Mouse (Mus musculus) activated CD4-positive, CD25-positive, alpha-beta regulatory T cell, adult 4 months (primary cell): ENCODE measurements around the gene Mfsd5. TPM values are rescaled to one million over a fixed set of nuclear protein-coding genes. Genes with fewer than 3 reads are reported as not detected.
A peak's percentile ranks its signal among the peaks of the same experiment; 100 is the strongest.

Experiments
- ATAC-seq: one replicate; pipeline ENCODE4 v1.8.0; 2017
- polyA plus RNA-seq, 2 experiments: library from polyadenylated mRNA; unstranded; fragments of 100-300 nt; shearing (Covaris generic); gene quantifications; one replicate each; pipeline ENCODE4 v1.2.1; 2017

Mfsd5 gene
- polyA plus RNA-seq, 2 experiments from 2014 or later, result 36.7 to 40.7 TPM

DNA sequence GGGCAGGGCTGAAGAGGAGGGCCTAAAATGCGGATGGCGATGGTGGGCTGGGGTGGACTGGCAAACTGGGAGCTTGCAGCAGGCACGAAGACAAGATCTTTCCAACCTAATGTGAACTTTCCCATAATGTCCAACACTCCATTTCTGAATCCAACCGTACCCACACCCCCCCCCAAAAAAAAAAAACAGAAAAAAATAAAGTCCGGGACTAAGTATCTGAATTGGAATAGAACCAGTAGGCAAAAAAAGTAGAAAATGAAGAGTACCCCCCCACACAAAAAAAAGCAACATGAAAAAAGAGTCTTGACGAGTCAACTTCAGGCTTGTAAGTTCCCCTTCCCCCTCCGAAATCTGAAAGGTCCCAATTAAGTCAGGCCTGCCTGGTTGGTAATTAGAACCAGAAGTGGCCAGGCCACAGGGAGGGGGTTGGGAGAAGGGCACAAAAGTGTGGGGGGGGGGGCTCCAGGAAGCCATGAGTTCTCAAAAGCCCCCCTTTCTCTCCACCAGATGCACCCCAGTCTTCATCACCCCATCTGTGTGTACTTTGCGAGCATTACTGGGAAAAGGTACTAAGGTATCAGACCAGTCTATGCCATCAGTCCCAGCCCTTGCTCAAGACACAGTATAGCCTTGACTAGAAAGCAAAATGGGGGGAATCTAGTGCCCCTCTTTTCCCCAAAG, 31.0 kb upstream of the Mfsd5 start:
- no peak for ATAC-seq

DNA sequence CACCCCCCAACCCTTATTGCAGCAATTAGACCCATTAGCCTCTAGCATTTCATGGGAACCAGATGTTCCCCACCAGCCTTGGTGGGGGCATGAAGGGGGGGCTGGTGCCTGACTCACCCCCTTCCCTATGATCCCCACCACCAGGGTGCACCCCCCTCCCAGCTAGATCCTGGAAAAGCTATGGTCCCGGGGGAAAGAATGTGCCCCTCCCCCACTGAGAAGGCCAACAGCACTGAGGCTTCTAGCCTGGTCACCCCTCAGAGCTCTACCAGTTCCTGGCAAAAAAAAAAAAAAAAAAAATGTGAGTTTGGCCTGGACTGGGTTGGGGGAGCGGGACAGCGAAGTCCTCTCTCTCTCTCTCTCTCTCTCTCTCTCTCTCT, 30.5 kb upstream of the Mfsd5 start:
- ATAC-seq, result no peak

DNA sequence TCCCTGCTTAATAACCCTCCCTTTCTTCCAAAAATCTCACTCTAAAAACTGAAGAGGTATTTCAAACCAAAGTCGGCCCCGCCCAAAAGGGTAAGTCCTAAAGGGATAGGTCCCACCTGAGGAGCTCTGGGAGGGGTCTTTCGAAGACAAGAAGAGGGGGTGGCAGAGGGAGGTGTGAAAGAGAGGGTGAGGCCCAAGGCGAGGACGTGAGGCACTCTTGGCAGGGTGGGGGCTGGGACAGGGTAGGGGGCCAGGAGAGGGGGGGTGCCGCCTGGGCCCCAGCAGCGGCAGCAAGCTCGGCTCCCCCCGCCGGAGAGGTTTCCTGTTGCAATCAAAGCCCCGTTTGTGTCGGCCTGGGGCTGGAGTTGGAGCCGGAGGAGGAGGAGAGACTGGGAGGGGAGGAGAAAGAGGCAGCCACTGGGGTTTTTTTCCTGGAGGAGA, 30.0 kb upstream of the Mfsd5 start:
- no peak for ATAC-seq

DNA sequence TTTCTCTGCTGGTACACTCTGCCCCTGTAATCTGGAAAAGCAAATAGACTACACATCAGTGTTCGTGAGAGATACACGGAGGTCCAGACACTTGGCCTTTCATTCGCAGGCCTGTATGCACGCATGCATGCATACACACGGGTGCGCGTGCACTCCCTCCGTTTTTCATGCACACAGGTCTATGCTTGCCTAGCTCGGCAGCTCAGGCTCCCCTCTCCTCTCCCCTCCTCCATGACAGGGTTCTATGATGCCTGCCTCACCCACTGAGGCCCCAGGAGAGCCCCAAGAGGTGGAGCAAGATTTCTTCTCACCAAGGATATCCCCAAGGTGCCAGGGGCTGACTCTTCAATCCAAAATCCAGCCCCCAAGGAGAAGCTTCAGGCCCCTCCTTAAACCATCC, 29.3 kb upstream of the Mfsd5 start:
- no peak for ATAC-seq

DNA sequence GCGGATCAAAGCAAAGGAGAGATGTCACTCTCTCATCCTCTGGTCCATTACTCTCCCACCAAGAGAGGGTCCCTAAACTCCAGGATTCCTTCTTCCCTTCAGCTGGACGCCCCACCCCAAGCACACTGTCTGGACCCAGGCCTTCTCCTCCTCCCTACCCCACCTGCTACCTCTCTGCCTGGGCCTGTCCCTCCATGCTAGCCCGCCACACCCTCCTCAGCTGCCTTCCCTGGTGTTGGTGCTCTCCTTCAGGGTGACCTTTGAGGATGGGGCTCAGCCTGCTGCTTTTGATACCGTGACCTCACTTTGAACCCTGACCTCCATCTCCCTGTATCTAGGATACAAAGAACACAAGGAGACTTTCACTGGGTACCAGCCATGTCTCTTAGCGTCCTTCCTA, 28.7 kb upstream of the Mfsd5 start:
- ATAC-seq, result no peak

DNA sequence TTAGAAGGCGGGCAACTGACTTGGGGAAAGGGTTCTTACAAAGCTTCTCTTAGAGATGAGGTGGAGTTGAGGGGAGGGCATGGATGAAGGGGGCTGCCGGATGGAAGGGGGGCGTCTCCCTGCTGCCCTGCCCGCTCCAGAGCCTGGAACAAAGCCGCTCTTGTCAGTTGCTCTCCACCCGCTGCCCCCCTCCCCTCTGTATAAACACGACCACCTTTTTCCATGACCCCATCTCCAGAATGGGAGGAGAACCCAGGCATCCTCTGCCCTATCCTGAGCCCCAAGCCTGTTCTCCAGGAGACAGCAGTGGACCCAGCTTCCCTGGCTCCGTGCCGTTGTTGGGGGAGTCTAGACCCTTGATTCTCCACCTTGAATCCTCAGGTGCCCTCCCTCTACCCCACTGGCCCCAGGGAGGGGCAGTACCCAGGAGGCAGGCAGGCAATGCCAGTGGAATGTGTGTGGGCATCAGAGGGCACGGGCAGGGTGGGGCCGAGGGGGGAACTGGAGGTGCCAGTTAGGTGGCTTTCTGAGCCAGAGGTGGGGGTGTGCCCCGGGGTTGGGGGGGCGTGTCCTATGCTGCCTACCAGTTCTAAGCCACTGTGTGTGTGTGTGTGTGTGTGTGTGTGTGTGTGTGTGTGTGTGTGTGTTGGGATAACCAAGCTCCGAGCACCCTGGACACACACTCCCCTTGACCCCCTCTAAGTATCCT, 23.6 kb upstream of the Mfsd5 start:
- ATAC-seq, result no peak

DNA sequence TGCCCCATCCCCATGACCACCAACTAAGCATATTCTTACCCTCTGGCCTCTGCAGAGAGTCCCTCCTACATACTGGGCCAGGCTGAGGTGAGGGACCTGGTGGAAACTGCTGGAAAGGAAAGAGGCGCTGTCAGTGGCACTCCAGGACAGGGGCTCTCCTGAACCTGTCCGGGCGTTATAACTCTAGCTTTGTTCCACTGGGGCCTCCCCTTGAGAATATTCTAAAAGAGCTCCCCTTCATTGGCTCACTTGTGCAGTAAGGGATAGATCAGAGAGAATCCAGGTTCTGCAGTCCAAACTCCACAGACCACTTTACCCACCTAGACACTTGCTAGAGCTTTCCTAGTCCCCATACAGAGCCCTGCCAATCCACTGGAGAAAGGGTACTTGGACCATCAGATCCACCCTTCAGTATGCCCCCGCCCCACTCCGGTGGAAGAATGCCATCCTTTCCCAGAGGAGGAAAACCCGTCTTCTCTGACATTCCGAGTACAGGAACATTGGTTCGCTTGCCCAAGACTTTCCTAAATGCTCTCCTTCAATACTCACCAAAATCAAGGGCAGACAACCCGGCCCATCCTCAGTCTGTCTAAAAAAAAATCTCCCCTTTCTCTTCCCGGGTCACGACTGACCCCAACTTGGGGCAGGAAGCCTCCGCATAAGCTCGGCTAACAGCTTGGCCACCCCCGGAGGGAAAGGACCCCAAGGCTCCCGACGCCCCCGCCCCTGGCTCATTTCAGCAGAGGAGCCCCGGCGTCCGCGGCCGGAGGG, 22.6 kb upstream of the Mfsd5 start:
- peak; percentile 10 for ATAC-seq

DNA sequence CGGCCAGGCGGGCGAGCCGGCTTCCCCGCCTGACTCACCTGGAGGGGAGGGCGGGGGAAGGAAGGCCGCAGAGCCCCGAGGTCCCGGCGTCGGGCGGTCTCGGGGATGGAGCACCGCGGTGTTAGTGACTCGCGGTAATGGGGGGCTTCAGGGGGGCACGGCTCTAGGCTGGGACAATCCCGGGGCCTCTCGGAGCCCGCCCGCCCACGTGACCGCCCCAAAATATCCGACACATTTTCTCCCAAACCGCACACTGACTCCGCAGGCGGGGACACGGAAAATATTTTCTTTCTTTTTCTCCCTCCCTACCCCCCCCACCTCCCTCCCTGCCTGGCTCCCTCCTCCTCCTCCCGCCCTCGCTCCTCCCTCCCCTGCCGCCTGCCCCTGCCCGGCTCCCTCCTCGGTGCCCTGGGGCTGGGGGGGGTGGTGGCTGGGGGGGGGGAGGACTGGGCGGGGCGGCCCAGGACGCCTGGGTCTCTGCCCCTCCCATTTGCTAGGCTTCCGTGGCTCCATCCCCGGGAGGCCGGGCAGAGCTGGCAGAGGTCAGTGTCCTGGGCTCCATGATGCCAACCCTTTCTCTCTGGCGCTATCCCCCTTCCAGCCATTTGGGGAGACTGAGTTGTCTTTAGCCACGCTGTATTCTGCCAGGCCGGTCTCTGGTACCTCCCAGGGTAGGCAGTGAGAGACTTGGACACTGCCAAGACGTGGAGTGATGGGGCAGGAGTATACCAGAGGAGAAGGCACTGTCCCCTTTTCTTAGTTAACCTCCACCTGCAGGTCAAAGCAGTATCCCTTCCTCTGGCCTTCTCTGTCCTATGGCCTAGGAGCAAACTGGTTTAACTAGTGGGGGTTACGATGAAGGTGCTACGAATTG, 21.8 kb upstream of the Mfsd5 start, which contains the start of gene Rarg:
Rarg (minus strand) TSS at position 316 of the 874 bp plus-strand sequence.
- peak; percentile 47 for ATAC-seq

DNA sequence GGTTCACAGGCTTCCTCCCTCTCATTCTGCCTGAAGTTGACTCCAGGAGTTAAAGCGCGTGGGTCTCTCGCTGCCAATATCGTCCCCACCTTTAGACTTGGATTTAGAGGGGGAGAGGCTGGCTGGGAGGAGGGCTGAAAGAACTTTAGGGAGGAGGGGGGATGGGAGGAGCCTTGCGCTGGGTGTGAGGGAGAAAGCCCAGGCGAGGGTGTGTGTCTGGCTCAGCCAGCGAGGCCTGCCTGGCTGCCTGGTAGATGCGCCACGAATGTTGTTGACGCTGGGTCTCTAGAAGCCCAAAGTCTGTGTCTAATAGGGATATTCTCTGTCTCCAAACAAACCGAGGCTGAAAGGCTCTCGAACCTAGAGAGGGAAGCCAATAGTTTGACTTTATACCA, 21.2 kb upstream of the Mfsd5 start:
- no peak for ATAC-seq

DNA sequence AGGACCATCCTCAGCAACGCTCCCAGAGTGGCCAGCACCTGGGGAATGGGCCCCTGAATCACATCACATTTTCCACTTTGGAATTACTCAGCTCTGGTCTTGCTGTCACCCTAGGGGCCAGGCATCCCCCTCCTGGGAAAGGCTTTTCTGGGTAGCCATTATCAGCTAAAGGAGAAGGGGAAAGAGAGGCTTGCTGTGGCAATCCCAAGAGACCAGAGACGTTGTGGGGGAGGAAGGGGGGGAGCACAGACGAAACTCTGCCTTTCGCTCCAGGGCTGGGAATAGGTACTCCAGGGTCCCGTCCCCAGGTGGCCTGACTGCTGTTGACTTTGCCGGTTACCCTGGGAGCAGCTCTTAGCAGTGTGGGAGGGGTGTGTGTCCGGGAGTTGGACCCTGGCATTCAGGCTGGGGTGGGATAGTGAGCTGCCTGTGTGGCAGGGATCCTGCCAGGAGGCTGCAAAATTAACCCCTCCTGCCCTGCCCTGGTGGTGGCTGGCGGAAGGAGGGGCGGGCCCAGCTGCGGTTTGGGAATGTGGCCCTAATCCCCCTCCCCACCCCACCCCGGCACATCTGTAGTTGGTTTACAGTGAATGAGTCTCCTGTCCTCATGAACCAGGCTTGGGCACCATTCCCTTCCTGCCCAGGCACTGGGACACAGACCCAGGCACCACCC, 20.5 kb upstream of the Mfsd5 start:
- no peak for ATAC-seq

DNA sequence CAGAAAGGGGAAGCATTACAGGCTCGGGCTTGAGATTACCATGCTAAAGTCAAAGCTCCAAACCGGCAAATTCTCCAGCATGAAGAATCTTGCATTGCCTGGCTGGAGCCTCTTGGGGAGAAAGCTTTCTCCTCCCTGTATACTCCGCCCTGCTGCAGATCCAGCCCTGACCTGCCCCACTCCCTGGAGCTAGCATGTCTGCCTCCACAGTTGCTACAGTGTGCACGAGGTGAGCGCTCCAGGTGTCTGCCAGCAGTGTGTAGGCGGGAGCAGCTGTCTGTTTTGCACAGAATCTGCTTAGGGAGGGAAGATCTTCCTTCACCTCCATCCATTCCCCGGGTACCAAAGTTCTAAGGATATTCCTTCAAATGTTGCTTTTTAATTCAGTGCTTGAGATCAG, 16.7 kb upstream of the Mfsd5 start:
- no peak for ATAC-seq

DNA sequence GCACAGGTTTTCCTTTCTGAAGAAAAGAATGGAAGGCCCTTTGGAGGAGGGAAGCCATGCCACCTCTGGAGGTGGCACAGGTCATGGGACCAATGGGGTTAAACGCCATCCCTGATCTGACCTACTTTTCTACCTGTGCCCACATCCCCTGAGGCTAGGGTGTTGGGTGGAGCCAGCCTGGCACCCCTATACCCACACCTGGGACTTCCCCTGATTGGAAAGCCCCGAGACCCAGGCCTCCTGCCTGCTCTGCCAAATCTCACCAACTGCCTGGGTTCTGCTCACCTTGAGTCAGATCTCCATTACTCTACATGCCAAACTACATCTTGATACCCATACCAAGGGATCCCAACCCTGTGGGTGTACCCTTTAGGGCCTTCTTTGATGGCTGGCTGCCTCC, 16.2 kb upstream of the Mfsd5 start:
- ATAC-seq, result peak; percentile 97

DNA sequence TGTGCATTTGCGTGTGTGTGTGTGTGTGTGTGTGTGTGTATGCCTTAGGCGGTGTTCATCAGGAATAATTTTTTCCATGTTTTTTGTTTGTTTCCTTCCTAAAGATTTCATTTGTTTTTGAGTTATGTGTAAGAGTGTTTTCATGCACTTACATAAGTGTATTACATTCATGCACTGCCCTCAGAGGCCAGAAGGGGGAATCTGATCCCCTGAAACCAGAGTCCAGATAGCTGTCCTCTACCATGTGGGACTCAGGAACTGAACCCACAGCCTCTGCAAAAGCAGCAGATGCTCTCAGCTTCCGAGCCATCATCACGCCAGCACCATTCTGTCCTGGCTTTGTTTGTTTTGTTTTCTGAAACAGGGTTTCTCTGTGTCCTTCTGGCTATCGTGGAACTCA, 13.7 kb upstream of the Mfsd5 start:
- no peak for ATAC-seq

DNA sequence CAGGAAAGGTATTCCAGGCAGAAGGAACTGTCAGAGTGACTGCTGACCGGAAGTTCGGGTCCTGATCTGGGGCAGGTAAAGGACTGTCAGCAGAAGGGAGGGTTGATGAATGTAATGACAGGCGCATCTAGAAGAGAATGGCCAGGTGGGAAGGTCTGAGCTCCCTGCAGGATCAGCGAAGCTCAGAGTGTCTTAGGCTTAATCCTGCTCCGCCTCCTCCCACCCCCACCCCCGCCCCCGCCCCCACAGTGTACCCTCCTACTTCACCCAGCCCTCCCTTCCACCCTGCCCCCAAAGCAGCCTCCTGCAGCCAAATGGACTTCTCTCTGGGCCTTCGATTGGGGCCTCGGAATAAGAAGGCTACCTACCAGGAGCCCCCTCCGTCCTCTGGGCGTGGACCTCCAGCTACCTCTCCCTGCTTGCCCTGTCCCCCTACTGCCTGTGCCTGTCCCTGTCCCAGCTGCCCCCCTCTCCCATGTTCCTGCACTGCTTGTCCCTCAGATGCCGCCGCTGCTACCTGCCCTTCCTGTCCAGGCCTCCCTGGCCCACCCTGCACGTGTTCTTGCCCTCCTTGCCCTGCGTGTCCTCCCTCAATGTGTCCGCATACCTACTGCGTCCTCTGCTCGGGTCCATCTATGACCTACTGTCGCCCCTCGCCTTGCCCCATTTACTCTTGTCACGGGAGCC, 8.8 kb upstream of the Mfsd5 start, which contains the start of gene Gm9918:
Gm9918 (plus strand) TSS at position 290 of the 687 bp plus-strand sequence.
- ATAC-seq, result no peak

DNA sequence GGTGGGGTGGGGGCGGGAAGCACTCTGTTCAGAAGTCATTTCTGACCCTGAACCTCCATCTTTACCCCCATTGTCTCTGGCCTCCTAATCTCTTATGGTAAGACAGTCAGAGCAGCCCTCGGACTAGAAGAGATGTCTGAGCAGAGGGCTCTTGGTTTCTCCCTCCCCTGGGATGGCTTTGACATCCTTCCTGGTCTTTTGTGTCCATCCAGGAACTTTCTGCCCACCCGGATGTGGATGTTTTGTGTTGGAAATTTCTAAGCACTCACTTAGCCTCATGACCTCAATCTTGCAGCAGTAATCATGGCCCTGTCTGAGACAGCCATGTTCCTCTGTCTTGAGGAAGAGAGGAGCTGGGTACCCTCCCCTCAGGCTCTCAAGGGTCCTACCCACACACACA, 7.8 kb upstream of the Mfsd5 start:
- ATAC-seq, result no peak

DNA sequence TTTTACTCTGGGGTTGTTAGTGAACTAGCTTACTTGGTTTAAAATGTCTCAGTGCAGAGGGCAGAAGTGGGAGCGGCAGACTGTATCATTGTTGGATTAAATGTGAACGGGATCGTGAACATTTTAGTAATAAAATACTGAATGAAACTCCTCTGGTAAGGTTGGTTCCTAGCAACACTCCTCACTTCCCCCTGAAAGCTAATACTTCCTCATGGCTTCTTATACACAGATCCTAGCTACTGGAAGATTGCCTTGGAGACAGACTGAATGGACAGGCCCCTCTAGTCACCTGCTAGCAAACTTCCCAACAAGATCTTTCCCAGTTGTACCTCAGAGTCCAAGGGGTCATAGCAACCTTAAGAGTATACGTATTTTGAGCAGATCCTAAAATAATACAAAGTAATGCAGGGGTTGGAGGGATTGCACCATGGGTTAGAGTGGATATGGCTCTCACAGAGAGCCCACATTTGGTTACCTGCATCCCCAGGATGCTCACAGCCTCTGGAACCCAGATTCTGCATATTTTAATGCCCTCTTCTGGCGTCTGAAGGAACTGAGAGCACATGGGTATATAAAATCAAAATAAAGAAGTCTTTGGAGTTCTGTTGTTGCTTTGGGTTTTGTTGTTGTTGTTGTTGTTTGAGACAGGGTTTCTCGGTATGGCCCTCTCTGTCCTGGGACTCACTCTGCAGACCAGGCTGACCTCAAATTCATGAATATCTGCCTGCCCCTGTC, 5.1 kb upstream of the Mfsd5 start:
- ATAC-seq, result no peak

DNA sequence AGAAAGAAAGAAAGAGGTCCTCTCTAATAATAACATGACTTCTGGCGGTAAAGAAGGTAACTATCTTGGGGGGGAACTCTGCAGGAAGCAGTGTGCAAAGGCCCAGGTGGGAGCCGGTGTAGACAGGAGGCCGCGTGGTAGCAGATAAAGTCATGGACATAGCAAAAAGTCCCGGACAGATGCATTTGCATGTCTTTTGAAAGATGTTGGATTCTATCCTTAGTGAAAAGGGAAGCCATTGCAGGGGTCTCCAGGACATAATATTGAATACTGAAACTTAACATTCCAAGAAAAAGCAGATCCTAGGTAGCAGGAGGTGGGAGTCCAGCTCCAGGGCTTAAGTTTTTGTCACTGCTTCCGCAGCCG, 545 bp upstream of the Mfsd5 start:
- no peak for ATAC-seq

DNA sequence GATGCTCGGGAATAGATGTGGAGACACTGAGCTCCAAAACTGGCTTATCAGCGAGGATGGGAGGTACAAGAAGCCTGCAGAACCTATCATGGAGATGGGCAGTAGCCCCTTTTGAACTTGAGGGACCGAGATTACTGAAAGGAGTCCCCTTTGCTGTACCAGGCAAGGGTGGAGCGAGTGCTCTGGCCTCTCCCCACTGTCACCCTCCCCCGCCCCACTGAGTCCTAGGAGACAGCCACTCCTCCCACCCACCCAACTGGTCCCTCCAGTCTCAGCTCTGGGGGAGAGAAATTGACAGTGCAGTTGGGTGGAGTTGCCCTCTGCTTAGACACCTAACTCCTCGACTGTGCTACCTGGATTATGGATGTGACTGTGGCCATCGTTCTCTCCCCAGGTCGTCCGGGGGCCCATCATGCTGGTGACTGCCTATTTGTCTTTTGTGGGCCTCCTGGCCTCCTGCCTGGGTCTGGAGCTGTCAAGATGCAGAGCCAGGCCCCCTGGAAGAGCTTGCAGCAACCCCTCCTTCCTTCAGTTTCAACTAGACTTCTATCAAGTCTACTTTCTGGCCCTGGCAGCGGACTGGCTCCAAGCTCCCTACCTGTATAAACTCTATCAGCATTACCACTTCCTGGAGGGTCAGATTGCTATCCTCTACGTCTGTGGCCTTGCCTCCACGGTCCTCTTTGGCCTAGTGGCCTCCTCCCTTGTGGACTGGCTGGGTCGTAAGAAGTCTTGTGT, 698 bp downstream of the Mfsd5 start:
- no peak for ATAC-seq

DNA sequence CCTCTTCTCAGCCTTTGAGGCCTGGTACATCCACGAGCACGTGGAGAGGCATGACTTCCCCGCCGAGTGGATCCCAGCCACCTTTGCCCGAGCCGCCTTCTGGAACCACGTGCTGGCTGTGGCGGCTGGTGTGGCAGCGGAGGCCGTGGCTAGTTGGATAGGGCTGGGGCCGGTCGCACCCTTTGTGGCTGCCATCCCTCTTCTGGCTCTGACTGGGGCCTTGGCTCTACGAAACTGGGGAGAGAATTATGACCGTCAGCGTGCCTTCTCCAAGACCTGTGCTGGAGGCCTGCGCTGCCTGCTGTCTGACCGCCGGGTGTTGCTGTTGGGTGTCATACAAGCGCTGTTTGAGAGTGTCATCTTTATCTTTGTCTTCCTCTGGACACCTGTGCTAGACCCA, 1.4 kb downstream of the Mfsd5 start:
- no peak for ATAC-seq
